Mouse (Mus musculus) c-Kit-positive CD71-positive TER-119-negative erythroid progenitor cells, embryonic 14.5 days (primary cell): ENCODE measurements at regions not wholly inside any gene's neighbourhood (a gene's known extent, or its start where the extent isn't known, plus 50 kb on each side); places are given as distances from the start of the nearest gene placed in this dataset.

Experiments
- DNase-seq: peaks from one replicate; pipeline ENCODE4 v3.0.0-alpha.2; 2013; ENCODE audit warnings: low read depth

DNA sequence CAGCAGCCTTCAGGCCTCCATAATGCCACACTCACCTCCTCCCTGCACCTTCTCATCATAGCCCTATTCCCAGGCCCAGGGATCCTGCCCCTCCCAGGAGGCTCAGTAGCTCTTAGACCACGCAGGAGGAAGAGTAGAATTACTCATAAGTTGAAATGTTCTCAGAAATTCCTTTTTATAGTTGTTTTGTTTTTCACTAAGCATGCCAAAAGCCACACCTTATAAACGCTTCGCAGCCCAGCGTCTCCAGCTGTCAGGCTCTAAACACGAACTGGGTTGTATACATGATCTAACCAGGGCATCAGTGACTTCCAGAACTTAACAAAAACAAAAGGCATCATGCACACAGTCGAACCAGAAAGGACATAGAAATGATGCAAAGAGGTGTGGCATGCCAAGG lies 101.9 kb downstream of the Irs2 start:
- no peak for DNase-seq

DNA sequence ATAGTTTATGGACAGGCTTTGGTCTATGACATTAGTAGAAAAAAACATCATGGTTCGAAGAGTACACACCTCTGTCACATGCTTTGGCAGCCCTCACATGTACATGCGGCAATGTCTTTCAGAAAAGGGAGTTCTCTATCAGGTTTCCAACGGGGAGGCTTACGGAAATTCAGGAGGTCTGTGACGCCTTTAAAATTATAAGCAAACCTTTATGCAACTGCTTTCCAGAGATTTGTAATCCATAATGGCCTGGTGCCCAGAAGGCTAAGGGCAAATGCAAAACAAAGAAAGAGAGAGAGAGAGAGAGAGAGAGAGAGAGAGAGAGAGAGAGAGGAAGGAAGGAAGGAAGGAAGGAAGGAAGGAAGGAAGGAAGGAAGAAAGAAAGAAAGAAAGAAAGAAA lies 102.5 kb downstream of the Irs2 start:
- no peak for DNase-seq

DNA sequence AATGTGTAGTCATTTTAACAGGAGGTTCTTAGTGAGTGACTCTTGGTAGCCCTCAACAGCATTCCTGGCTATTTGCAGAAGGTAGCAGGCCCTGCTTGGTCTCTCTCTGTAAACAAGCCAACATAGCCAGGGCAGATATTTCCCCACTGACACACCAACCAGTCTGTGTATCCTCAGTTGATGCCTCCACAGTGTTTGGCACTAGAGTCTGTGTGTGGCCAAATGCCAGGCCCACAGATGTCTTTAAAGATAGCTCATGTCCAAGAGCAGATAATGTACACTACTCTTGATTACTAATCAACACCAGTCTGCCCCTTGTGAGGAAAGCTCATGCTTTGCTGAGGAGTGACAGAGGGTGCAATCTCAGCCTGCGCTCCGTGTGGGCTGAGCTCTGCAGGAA lies 104.3 kb downstream of the Irs2 start:
- no peak for DNase-seq

GRCm38 (mm10) chr8:10901954-10902353 lies 106.3 kb downstream of the Irs2 start:
- no peak for DNase-seq

DNA sequence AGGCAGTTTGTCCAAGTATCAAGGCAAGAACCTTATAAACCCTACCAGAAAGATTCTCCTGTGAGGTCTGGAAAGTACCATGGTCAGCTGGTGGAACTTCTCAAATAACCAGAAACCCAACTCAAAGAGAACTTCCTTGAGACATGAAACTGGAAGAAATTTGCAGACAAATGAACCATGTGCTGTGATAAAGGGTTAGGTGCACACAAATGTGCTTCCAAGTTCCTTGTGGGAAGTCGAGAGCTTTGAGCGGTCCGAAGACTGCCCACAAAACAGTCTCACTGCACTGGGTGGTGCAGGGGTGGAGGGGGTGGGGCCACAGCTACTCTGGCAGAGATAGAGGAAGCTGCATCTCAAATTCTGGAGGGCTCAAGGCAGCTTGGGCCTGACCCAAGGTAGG lies 107.2 kb downstream of the Irs2 start:
- DNase-seq: peak; percentile 13

GRCm38 (mm10) chr8:10899581-10900155 lies 108.6 kb downstream of the Irs2 start:
- DNase-seq: no peak

- DNase-seq: no peak
Observed at GRCm38 (mm10) chr8:10898562-10899527, 109.4 kb downstream of the Irs2 start.

- no peak for DNase-seq
Observed at GRCm38 (mm10) chr8:10897573-10897972, 110.7 kb downstream of the Irs2 start.

- no peak for DNase-seq
Observed at GRCm38 (mm10) chr8:10895178-10895577, 113.1 kb downstream of the Irs2 start.

GRCm38 (mm10) chr8:10894306-10894705 lies 114.0 kb downstream of the Irs2 start:
- no peak for DNase-seq

DNA sequence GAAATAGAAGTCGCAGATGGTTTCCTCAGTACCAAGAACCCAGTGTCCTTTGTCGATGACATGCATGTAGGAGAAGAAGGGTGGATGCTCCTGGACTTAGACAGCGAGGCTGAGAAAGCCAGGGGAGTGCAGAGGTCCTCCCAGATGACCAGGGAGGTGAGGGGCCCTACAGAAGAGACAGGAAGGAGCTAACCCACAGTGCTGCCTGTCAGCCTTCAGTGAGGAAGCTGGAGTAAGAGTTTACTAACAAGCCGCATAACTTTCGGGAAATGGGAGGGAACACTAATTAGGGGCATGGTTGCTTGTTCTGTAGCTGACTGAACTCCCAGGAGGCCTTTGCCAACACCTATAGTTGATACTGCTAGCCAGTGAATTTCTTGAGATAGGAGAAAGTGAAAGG lies 114.5 kb downstream of the Irs2 start:
- DNase-seq: no peak

DNA sequence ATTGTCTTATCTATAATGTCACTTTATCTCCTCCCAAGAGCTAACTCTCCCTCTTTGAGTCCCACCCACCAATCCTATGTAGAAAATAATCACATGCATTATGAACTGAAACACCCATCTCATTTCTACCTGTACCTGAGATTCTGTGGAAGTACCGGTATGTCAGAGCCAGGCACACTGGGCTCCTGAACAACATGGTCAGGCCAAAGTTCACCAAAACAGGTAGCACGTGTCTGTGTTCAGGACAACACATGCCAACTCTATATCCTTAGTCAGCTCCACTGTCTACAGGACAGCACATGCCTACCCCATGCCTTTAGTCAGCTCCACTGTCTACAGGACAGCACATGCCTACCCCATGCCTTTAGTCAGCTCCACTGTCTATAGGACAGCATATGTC lies 116.4 kb downstream of the Irs2 start:
- no peak for DNase-seq

DNA sequence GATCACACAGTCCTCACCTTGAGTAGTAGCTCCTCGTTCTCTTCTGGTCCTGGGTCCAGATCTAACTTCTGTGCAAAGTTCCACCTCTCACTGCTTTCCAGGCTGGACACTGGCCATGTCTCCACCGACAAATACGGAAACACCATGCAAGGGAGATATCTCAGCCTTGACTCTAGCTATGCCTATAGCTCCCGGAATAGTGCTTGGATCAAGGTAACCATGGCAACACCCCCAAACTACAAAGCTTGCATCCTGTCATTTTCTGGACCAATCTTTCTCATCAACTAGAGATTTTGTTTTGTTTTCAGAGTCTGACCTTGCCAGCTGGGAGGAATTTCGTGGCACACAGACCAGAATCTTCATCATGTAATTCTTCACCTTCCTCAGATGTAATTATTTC lies 116.8 kb downstream of the Irs2 start:
- no peak for DNase-seq

- DNase-seq: no peak
Observed at GRCm38 (mm10) chr8:10885452-10885851, 122.8 kb downstream of the Irs2 start.

- no peak for DNase-seq
Observed at GRCm38 (mm10) chr8:10883418-10883817, 124.8 kb downstream of the Irs2 start.

DNA sequence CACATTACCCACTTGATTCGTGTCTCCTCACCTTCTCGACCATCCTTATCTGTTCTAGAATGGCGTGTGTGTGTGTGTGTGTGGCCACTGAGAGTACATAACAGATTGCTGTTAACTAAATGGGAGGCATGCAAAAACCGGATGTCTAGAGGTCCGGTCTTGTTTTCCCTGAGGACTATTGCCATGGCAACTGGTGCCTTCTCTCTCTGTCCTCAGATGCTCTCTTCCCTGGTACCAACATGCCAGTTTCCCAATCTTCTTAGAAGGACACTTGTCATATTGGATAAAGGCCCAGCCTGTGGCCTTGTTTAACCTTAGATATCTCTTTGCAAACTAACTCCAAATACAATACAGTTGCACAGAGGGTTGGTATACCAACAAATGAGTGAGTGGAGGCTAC lies 125.9 kb downstream of the Irs2 start:
- no peak for DNase-seq

DNA sequence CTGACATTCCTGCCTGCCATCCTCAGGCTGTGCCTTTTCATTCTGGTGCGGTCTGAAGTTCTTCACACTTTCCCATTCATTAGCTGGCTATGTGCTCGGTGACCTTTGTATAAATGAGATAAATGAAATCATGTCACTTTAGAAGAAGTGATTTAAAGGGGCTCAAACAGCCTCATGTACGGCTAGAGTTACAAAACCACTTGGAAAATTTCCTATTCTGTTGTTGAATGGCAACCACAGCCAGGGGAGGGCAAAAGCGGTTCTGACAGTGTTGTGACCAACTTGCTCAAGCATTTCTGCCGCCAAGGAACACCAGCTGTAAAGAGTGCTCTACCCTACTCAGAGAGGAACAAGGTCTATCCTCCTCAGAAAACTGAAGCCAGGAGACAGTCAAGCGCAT lies 128.4 kb downstream of the Irs2 start:
- no peak for DNase-seq

DNA sequence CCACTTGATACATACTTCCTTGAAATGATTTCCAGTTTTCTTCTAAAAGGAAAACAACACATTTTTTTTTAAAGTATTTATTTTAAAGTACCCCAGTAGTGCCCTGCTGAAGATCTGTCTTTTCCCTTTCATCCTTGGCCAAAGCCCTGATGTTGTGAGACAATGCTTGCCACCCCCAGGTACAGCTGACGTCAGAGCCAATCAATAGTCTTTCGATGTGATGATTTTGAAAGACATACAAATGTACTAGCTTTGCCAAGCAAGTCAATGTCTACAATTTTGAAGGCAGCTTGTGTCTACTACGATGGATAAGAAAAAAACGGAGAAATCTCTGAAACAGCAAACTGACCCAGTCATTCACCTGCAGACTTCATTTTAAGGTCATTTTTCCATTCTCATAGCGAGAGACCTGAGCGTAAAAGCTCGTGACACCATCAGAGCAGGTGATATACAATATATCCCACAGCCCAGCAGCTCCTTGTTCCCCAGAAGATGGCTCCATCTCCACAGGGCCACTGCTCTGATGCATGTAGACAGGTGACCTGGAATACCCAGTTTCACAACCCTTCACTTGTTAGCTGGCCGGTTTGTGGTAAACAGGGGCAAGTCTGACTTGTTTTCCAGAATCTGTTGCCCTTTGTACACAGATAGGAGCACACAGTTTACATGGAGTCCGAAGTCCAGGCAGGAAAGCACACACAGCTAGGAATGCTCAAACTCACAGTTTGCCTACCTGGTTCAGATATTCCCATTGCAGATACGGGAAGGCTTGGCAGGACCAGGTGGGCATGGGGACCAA lies 129.0 kb downstream of the Irs2 start:
- no peak for DNase-seq

- no peak for DNase-seq
Observed at GRCm38 (mm10) chr8:10878371-10878770, 129.9 kb downstream of the Irs2 start.

- DNase-seq: no peak
Observed at GRCm38 (mm10) chr8:10875170-10875569, 133.1 kb downstream of the Irs2 start.

GRCm38 (mm10) chr8:10871451-10871850 lies 136.8 kb downstream of the Irs2 start:
- DNase-seq: no peak

GRCm38 (mm10) chr8:10870423-10871055 lies 137.7 kb downstream of the Irs2 start:
- no peak for DNase-seq
